Mouse (Mus musculus) heart, postnatal 0 days (tissue): ENCODE data around the gene Retreg2.

ENCODE experiments used
- CTCF ChIP-seq: IDR thresholded peaks from 2 replicates; pipeline ENCODE4 v1.5.1; 2016; ENCODE audit warnings: antibody characterized with exemption, control low read depth, low read depth
- EP300 ChIP-seq: IDR thresholded peaks from 2 replicates; pipeline ENCODE4 v1.6.1; 2016; ENCODE audit warnings: antibody characterized with exemption, low read depth

GRCm38 (mm10) chr1:75191622-75192402 lies 49.2 kb downstream of the Retreg2 start, which contains the start of the genes Ankzf1 and Atg9a:
- TF ChIP-seq CTCF (no peak; the same call in 1 of the 2 replicates), EP300 (0 out of 2 replicates have a peak, but pooled peaks have one; percentile 24)
